Mouse (Mus musculus) monocyte, adult 2 months (primary cell): Measurements from ENCODE around the gene Kirrel3.

ENCODE experiments used
- DNase-seq, 2 experiments: peaks; one replicate each; pipeline ENCODE4 v3.0.0; 2022; ENCODE audit warnings: low spot score in 2 of 2, low read depth in 1 of 2

Gene Kirrel3

DNA sequence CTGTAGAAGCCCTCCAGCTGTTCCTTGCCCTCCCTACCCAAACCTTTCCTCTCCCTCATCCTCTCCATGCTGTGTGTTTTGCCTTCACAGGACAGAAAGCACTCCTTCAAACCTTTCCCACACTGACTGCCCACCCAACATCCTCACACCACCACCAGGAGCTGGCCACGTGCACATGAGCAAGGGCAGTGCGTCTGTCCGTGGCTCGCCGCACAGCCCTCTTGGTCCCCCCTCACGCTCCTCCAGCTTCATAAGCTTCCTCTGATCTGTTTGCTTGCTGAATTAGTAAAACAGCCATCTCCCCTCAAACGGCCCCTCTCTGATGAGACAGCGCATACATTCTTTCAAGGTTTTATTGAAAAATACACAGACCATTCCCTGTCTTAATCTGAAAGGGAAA is 492.0 kb downstream of the Kirrel3 start:
- no peak for DNase-seq

DNA sequence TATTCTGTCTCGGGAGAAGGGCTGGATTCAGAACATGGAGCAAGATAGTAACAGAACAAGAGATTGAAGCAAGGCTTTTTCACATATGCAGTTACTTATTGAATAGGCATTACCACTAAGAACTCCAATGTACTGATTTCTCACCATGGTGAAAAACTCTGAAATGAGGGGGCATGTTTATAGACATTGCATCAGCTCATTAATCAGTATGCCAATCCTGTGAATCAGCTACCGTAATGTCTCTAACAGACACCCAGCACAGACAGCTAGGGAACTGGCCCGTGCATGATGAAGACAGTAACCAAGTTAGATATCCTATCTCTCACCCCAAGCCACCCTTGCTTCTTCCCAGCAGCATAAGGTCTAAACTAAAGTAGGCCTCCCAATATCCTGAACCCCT is 492.5 kb downstream of the Kirrel3 start:
- DNase-seq: no peak

DNA sequence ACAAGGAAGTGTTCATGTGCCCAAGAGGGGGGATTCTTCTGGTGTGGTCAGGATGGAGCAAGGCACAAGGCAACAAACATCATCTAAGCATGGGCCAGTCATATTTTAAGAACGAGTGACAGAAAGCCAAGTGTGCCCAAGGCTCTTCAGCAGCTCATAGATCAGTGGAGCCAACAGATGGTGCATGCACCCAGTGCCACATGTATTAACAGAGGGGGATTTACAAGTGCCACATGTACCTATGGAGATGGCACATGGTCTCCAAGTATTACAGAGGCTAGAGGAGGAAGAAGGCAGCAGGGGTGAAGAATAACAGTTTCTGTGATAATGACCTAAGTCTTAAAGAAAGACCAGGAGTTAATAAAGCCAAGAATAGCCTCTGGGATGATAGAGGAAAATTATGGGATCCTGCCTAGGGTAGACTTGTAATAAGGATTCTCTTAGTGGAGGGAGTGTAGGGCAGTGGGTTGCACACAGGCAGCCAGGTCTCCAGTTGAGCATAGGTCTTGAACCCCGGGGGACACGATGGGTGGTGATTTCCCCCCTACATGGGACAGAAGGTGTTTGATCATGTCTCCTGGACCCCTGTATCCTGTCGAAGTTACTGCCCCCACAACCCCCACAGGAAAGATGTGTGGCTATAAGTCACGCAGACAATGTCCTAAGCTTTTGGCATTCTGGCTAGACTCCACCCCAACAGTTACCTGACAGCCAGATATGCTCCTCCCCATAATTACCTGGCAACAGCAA is 495.0 kb downstream of the Kirrel3 start:
- no peak for DNase-seq

DNA sequence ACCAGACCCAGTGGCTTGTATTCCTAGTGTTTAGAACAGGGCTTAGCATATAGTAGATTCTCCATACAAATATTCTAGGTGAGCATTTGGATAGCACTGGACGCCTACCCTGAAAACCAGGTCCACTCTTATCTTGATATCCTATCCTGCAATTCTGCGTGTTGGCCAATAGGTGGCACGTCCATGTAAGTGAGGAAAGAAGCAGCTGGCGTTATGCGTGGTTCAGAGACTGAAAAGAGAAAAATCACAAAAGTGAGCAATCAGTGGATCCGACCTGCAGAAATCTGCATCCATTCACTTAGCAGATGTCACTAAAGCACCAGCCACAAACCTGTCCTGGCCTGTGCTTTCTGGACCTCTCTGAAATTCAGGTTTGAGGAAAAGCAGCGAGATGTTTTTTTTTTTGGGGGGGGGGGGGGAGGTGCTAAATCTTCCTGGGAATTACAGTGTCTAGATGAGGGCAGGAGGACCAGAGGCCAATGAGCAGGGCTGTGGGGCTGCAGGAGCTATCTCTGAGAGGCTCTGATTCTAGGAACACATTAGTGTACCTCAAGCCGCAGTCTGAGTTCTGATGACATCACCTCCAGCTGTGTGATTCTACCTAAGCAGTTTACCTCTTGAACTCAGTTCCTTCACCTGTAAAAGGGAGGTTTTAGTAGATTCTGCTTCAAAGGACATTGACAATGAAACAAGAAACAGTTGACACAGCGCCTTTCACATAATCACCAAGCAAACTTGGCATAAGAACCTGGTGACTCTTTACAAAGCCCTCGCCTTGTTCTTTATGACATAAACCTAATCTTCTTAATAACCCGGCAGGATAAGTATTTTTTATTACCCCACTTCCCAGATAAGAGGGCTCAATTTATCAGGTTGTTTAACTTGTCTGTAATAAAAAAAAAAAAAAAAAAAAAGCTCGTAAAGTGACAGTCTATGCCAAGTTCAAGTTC is 498.1 kb downstream of the Kirrel3 start:
- DNase-seq: no peak

DNA sequence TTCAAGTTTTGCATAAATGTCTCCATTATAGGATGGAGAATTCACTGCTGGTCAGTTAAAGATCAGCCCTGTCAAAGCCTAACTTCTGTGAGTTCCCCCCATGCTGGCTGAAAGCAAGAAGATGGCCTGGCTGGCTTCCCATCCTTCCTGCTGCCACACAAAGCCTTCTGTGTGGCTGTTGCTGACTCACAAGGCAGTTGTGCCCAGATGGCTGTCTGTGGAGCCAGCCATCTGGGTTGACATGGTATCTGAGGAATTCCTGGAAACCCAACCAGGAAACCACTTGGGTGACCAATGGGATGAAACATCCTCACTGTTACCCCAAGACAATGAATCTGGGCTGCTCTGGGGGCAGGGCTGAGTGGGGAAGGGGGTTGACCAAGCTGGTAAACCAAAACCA is 500.5 kb downstream of the Kirrel3 start:
- DNase-seq: no peak

GRCm38 (mm10) chr9:34987422-34988148 is 501.9 kb downstream of the Kirrel3 start:
- DNase-seq: no peak

DNA sequence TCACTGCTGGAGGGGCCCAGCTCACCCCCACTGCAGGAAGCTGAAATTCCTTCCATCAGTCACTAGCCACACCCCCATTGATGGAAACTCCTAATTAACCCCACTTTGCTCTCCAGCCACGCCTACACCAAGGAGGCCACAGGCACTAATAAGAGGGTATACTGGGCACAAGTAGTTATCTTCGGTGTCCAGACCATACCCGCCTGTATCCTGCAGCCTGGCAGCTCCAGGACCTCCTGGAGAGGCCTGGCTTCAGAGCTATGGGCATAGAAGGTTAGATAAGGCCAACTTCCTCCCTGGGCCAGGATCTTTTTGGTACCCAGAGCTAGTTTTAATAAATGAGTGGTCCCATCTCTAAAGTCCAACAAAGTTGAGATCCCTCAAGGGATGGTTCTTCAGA is 503.0 kb downstream of the Kirrel3 start:
- DNase-seq: no peak

DNA sequence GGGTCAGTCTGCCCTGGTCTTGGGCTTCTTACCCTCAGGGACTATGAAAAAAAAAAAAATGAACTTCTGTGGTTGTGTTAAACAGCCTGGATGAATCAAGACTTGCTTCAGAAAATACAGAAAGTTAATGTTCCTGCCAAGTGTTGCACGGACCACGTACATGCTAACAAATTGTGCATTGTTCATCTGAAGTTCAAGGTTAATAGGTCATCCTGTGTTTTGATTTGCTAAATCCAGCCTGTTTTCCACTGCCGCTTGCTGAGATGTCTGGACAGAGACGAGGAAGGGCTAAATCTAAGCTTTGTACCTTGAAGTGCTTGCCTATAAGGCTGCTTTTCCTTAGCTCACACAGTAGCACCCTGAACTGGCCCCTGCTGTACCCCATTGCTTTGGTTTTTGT is 506.5 kb downstream of the Kirrel3 start:
- no peak for DNase-seq

GRCm38 (mm10) chr9:34993467-34994211 is 507.9 kb downstream of the Kirrel3 start:
- no peak for DNase-seq

DNA sequence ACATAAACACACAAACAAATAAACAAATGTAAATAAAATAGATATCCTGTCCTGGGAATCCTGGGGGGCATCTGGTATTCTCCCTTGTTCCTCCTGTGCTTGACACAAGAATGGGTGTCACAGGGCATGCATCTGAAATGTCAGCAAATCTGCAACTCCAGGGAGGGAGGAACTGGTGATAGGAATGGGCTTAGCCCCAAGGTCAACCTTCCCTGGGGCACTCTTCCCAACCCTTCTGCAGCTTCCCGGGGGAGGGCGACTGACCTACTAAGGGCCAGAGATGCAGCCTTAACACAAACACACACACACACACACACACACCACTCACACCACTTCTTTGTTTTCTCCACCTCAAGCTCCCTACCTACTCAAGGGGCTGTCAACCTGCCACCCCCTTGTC is 509.4 kb downstream of the Kirrel3 start:
- DNase-seq: no peak

DNA sequence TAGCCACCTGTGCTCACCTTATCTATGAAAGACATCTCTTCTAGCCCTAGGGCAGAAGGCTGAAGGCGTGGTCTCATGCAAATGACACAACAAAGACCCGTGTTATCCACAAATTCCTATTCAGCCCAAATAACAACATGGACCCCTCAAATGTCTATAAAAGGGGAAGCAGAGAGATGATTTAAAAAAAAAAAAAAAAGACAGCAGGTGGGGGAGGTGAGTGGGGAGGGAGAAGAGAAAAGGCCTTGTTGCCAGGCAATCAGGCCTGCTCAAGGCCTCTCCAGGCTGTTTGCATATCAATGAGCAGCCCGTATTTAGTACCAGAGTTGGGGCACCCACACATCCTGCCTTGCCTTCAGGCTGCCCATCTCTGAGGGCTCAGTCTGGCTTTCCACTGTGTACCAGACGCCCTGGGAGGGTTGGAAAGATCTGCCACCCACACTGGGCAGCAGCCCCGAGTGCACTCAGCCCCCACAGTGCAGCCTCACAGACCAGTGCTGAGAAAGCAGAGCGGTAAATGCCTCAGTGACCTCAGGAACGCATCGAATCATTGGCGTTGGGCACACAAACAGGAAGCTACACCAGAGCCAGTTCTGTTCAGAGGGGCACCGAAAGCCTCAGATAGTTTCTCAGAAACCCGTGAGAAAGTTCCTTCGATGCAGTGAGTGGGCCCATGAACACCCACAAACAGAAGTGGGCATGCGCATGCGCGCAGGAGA is 510.1 kb downstream of the Kirrel3 start:
- no peak for DNase-seq

- no peak for DNase-seq
Observed at GRCm38 (mm10) chr9:34997880-34998865, 512.5 kb downstream of the Kirrel3 start.

GRCm38 (mm10) chr9:35004113-35004512 is 518.4 kb downstream of the Kirrel3 start:
- no peak for DNase-seq

- DNase-seq: no peak
Observed at GRCm38 (mm10) chr9:35007697-35008341, 522.1 kb downstream of the Kirrel3 start.

DNA sequence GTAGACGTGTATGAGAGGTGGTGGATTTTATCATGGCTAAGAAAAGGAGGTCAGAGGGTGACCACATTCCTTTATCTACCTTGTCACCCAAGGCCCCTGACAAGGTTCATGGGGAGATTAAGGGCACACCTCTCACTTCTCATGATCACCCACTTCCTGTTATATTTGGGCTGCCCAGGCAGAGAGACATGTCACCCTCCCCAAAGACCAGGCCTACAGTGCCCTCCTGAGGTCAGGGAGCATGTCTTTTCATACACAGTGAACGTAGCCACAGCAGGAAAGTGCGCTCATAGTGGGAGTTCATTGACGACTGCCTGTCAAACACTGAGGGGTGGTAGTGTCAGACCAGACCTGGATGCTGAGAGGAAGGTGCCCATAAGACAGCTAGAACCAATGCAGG is 531.1 kb downstream of the Kirrel3 start:
- DNase-seq: no peak

DNA sequence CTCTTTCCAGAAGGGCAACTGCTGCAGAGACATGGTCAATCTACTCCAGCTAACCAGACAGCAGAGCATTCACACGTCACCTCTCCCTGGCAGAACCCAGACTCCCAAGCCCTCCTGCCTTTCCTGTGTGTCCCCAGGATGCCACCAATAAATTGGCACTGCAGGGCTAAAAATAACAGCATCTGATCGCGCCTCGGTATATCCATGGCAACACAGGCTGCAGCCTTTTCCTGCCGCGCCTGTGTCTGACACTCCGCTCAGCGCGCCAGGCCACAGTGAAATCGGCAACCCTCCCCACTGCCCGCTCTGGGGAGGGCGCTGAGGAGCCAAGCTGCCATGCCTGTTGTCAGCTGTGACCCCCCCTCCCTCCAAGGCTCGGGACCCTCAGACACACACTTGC is 531.9 kb downstream of the Kirrel3 start:
- no peak for DNase-seq

DNA sequence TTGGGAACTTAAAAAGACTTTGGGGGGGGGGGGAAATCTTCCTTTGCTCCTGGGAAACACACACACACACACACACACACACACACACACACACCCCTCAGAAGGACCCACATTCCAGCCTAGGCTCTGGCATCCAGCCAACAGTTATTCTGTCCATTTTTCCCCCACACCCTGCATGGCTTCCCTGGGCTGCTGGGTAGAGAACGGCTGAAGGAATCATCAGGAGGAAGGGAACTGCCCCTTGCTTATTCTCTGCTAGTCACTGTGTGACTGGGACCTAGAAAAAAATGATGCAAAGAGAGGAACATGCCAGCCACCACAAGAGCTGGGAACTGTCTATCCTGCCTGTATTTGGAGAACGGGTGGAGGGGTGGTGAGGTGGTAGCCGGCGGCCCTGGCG is 532.4 kb downstream of the Kirrel3 start:
- no peak for DNase-seq

DNA sequence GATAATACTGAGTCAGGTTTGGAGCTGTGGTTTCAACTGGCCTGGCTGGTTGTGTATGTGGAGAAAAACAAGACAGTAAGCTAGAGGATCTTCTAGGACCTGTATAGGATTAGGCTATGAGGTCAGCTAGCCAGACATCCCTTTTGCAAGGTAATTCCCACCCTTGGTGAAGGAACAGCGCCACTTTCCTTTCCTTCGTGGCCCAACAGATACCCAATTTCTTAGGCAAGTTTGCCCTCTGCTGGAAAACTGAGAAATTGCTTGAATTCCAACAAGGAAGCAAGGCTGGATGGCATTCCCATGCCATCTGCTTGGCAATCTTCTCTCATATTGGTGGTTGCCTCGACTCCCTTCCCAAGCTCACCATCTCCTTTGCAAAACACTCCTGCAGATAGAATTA is 533.7 kb downstream of the Kirrel3 start:
- DNase-seq: no peak
